18 mouse cellular contexts compared by ENCODE assay signal in genomic region chr8:71678216-71678615, GRCm38 (mm10). TPM values are rescaled to one million over a fixed set of nuclear protein-coding genes. Genes with fewer than 3 reads are reported as not detected.
DNase-seq lines count a peak whose midpoint lies in the region; ATAC-seq and TF ChIP-seq lines count a peak whose summit lies in the region.
"Had no signal": no experiment of that assay in that cellular context is flagged by ENCODE, and none has a peak within 500 bp of the region (broad histone marks: within the 10 kb centered on the region; RNA-seq: fewer than 3 reads in every experiment).

No protein-coding gene starts in this region.

- no peaks in the 10 kb centered on the region for H3K36me3 ChIP-seq in heart, adult 2 months (ENCODE audit: control insufficient read depth, insufficient read depth, low read length)
- no peaks in the 10 kb centered on the region for H3K36me3 ChIP-seq in lung, embryonic 16.5 days (ENCODE audit: control insufficient read depth, insufficient read depth, low read length)
- peaks cover 42% of the 10 kb centered on the region for H3K36me3 ChIP-seq in E14TG2a.4 (ENCODE audit: insufficient read depth, low read length)
- no peaks in the 10 kb centered on the region for H3K36me3 ChIP-seq in embryonic facial prominence, embryonic 10.5 days (replicated peaks)
- H3K36me3 ChIP-seq: embryonic facial prominence, embryonic 13.5 days; forebrain, embryonic 12.5 days; heart, embryonic 15.5 days; hindbrain, embryonic 12.5 days had no signal

- no peaks in the 10 kb centered on the region for H3K27me3 ChIP-seq in heart, adult 2 months (ENCODE audit: control insufficient read depth, insufficient read depth, low read length)
- H3K27me3 ChIP-seq in lung, embryonic 16.5 days (ENCODE audit: control insufficient read depth, insufficient read depth, low read depth, low read length), result peaks cover 52% of the 10 kb centered on the region
- peaks cover 28% of the 10 kb centered on the region for H3K27me3 ChIP-seq in E14TG2a.4 (ENCODE audit: insufficient read depth, low read length)
- H3K27me3 ChIP-seq in embryonic facial prominence, embryonic 10.5 days (replicated peaks; ENCODE audit: low read depth, poor library complexity, severe bottlenecking), result peaks cover 87% of the 10 kb centered on the region

- WGBS in heart, adult 2 months, result 54% methylated on average over 4 of the region's 4 CpGs
- WGBS in lung, embryonic 16.5 days, result 54% methylated on average over 4 of the region's 4 CpGs
- WGBS in embryonic facial prominence, embryonic 10.5 days, result 55% methylated on average over 4 of the region's 4 CpGs

- no peak for ATAC-seq in lung, embryonic 16.5 days (ENCODE audit: low read depth)
- ATAC-seq: forebrain, embryonic 16.5 days; hindbrain, embryonic 16.5 days; inflammation-experienced regulatory T-cells, adult 6 months; intestine, postnatal 0 days had no signal

- no peak overlapping the region; the same call in 1 of the 2 replicates for H3K9ac ChIP-seq in heart, adult 2 months (ENCODE audit: low read depth, low read length)
- no peak overlapping the region for H3K9ac ChIP-seq in lung, embryonic 16.5 days (ENCODE audit: low read length)
- H3K9ac ChIP-seq: embryonic facial prominence, embryonic 13.5 days; forebrain, embryonic 12.5 days; heart, embryonic 15.5 days; hindbrain, embryonic 12.5 days had no signal

- peak overlapping the region; percentile 98 for H3K27ac ChIP-seq in heart, adult 2 months
- no peak overlapping the region for H3K27ac ChIP-seq in lung, embryonic 16.5 days (ENCODE audit: low read length)
- H3K27ac ChIP-seq in embryonic facial prominence, embryonic 10.5 days (replicated peaks), result no peak overlapping the region
- H3K27ac ChIP-seq: embryonic facial prominence, embryonic 13.5 days; forebrain, embryonic 12.5 days; hindbrain, embryonic 12.5 days had no signal

- no peak for DNase-seq in heart, adult 2 months
- no peak for DNase-seq in heart, postnatal 10 days
- DNase-seq in lung, postnatal 36 days, result no peak
- DNase-seq in embryonic facial prominence, embryonic 10.5 days (ENCODE audit: low spot score), result no peak
- DNase-seq in ovary, postnatal 10 days (ENCODE audit: low spot score), result no peak
- DNase-seq: adrenal gland, postnatal 10 days; gastrocnemius, postnatal 10 days; heart, postnatal 4 days had no signal

- intact Hi-C loops in heart, adult 2 months (cut with DNase I), result no loop called here
- intact Hi-C loops in heart, postnatal 10 days (cut with DNase I), result no loop called here

- H3K4me1 ChIP-seq in heart, adult 2 months (ENCODE audit: control insufficient read depth, insufficient read depth, low read length), result peaks cover 7% of the 10 kb centered on the region; the same call in 1 of the 2 replicates
- peaks cover 7% of the 10 kb centered on the region for H3K4me1 ChIP-seq in lung, embryonic 16.5 days (replicated peaks; ENCODE audit: control insufficient read depth, insufficient read depth, low read length)
- peaks cover 90% of the 10 kb centered on the region for H3K4me1 ChIP-seq in E14TG2a.4 (replicated peaks; ENCODE audit: low read depth, low read length)
- peaks cover 39% of the 10 kb centered on the region for H3K4me1 ChIP-seq in embryonic facial prominence, embryonic 10.5 days

- TF ChIP-seq CTCF in heart, adult 2 months (IDR thresholded peaks at IDR 0.05), result no peak
- no peak for TF ChIP-seq CTCF in E14TG2a.4 (conservative IDR thresholded peaks at IDR 0.05; ENCODE audit: low read length)

- no peak for TF ChIP-seq POLR2A in heart, adult 2 months (IDR thresholded peaks at IDR 0.05; ENCODE audit: insufficient read depth, low read depth, low read length)

- peak overlapping the region; percentile 3; the same call in 1 of the 2 replicates for H3K4me2 ChIP-seq in lung, embryonic 16.5 days (ENCODE audit: low read depth, low read length)
- H3K4me2 ChIP-seq: embryonic facial prominence, embryonic 13.5 days; forebrain, embryonic 12.5 days; hindbrain, embryonic 12.5 days had no signal

- no peak for TF ChIP-seq EP300 in heart, adult 2 months (IDR thresholded peaks at IDR 0.05; ENCODE audit: insufficient read depth, low read depth, low read length)

- H3K79me2 ChIP-seq in heart, adult 2 months (replicated peaks; ENCODE audit: control insufficient read depth, insufficient read depth, low read length), result no peaks in the 10 kb centered on the region

- no peaks in the 10 kb centered on the region for H3K9me3 ChIP-seq in lung, embryonic 16.5 days (ENCODE audit: control insufficient read depth, low read length)
- no peaks in the 10 kb centered on the region for H3K9me3 ChIP-seq in E14TG2a.4 (ENCODE audit: low read length)
- peaks cover 3% of the 10 kb centered on the region; the same call in 1 of the 2 replicates for H3K9me3 ChIP-seq in embryonic facial prominence, embryonic 10.5 days
- H3K9me3 ChIP-seq: embryonic facial prominence, embryonic 13.5 days; forebrain, embryonic 12.5 days; heart, embryonic 15.5 days had no signal

- no peak overlapping the region for H3K4me3 ChIP-seq in heart, adult 2 months
- H3K4me3 ChIP-seq in lung, embryonic 16.5 days (ENCODE audit: low read length), result no peak overlapping the region
- peak overlapping the region; percentile 83 for H3K4me3 ChIP-seq in E14TG2a.4 (replicated peaks; ENCODE audit: low read length)
- 0 out of 2 replicates have a peak overlapping the region, but pooled peaks have one; percentile 2 for H3K4me3 ChIP-seq in embryonic facial prominence, embryonic 10.5 days
- H3K4me3 ChIP-seq: embryonic facial prominence, embryonic 13.5 days; forebrain, embryonic 12.5 days; heart, embryonic 15.5 days; hindbrain, embryonic 12.5 days had no signal

RNA-seq across cellular contexts. Expression of gene Jak3, which starts 2.1 kb away (rescaled TPM):
- total RNA-seq in heart, adult 2 months (2021), result 1 to 10 TPM; 8.1 to 8.6 TPM
- 23.3 and 24.0 TPM in 2 replicates for polyA plus RNA-seq in heart, adult 2 months (2012; rRNA removed)
- total RNA-seq in heart, postnatal 10 days (2021), result 10 to 100 TPM; 14.3 to 15.0 TPM
- 8.9 and 9.1 TPM in 2 replicates for polyA plus RNA-seq in lung, embryonic 16.5 days (2015; fragmentation: Nextera tagmentation; extraction: Ambion mirVana)
- polyA plus RNA-seq in embryonic facial prominence, embryonic 10.5 days (2016; fragmentation: Nextera tagmentation; extraction: Ambion mirVana), result 3.6 and 4.0 TPM in 2 replicates

RNA-seq across cellular contexts. Expression of gene Unc13a, which starts 6.7 kb away (rescaled TPM):
- under 1 TPM; 0.61 to 0.86 TPM for total RNA-seq in heart, adult 2 months (2021)
- polyA plus RNA-seq in heart, adult 2 months (2012; rRNA removed), result 1.4 and 1.8 TPM in 2 replicates
- 1 to 10 TPM; 1.1 to 1.5 TPM for total RNA-seq in heart, postnatal 10 days (2021)
- 0.67 and 0.68 TPM in 2 replicates for polyA plus RNA-seq in lung, embryonic 16.5 days (2015; fragmentation: Nextera tagmentation; extraction: Ambion mirVana)
- 2.2 TPM in 2 replicates for polyA plus RNA-seq in embryonic facial prominence, embryonic 10.5 days (2016; fragmentation: Nextera tagmentation; extraction: Ambion mirVana)

RNA-seq across cellular contexts. Expression of gene Insl3, which starts 10.8 kb away (rescaled TPM):
- total RNA-seq in heart, adult 2 months (2021), result 1 to 10 TPM; 4.0 to 4.1 TPM
- 16.3 and 19.3 TPM in 2 replicates for polyA plus RNA-seq in heart, adult 2 months (2012; rRNA removed)
- 1 to 10 TPM; 5.1 to 5.4 TPM for total RNA-seq in heart, postnatal 10 days (2021)
- 1.4 and 1.5 TPM in 2 replicates for polyA plus RNA-seq in lung, embryonic 16.5 days (2015; fragmentation: Nextera tagmentation; extraction: Ambion mirVana)
- polyA plus RNA-seq in embryonic facial prominence, embryonic 10.5 days (2016; fragmentation: Nextera tagmentation; extraction: Ambion mirVana), result 0.55 TPM in 1 of 2 replicates, not detected in the other
- polyA plus RNA-seq: forebrain, embryonic 12.5 days; forebrain, embryonic 16.5 days; hindbrain, embryonic 12.5 days had no signal

RNA-seq across cellular contexts. Expression of gene B3gnt3, which starts 23.4 kb away (rescaled TPM):
- 1 to 10 TPM; 6.1 to 6.4 TPM for total RNA-seq in heart, adult 2 months (2021)
- 5.4 and 8.6 TPM in 2 replicates for polyA plus RNA-seq in heart, adult 2 months (2012; rRNA removed)
- total RNA-seq in heart, postnatal 10 days (2021), result 10 to 100 TPM; 12.0 to 12.2 TPM
- polyA plus RNA-seq in lung, embryonic 16.5 days (2015; fragmentation: Nextera tagmentation; extraction: Ambion mirVana), result 4.4 and 4.6 TPM in 2 replicates
- polyA plus RNA-seq in embryonic facial prominence, embryonic 10.5 days (2016; fragmentation: Nextera tagmentation; extraction: Ambion mirVana), result 0.54 and 0.72 TPM in 2 replicates

RNA-seq across cellular contexts. Expression of gene Fcho1, which starts 47.3 kb away (rescaled TPM):
- under 1 TPM; 0.23 to 0.64 TPM for total RNA-seq in heart, adult 2 months (2021)
- 2.7 and 4.5 TPM in 2 replicates for polyA plus RNA-seq in heart, adult 2 months (2012; rRNA removed)
- 1 to 10 TPM; 1.3 to 2.4 TPM for total RNA-seq in heart, postnatal 10 days (2021)
- polyA plus RNA-seq in lung, embryonic 16.5 days (2015; fragmentation: Nextera tagmentation; extraction: Ambion mirVana), result 6.5 and 8.0 TPM in 2 replicates
- 6.0 and 7.9 TPM in 2 replicates for polyA plus RNA-seq in embryonic facial prominence, embryonic 10.5 days (2016; fragmentation: Nextera tagmentation; extraction: Ambion mirVana)

Comparison
In these comparisons a context has a peak if more than half of its experiments do, and no peak if none do; other contexts are left out.
1. H3K4me3 ChIP-seq: peak in E14TG2a.4 (single experiment) and embryonic facial prominence, embryonic 10.5 days (single experiment); none in heart, adult 2 months (single experiment) and lung, embryonic 16.5 days (single experiment).